Mouse (Mus musculus) limb, embryonic 13.5 days (tissue): ENCODE results near the gene Rgs6. TPM values are rescaled to one million over a fixed set of nuclear protein-coding genes. Genes with fewer than 3 reads are reported as not detected.

Source experiments
- ATAC-seq: fragments of 200-750 bp; cut with Nextera tagmentation; 2 replicates; pipeline ENCODE4 v1.8.0; 2017; ENCODE audit warnings: low read depth, moderate number of reproducible peaks, moderate TSS enrichment; ENCODE audit not compliant: low FRiP score
- H3K27ac ChIP-seq: fragments of 300-500 bp; sonication (generic); 2 replicates; pipeline ENCODE4 v1.5.1; 2015; ENCODE audit warnings: inconsistent platforms, mild to moderate bottlenecking, moderate library complexity
- H3K27me3 ChIP-seq: fragments of 300-500 bp; sonication (generic); 2 replicates; pipeline ENCODE4 v1.6.1; 2015; ENCODE audit warnings: mild to moderate bottlenecking, inconsistent platforms
- H3K36me3 ChIP-seq: fragments of 300-500 bp; sonication (generic); 2 replicates; pipeline ENCODE4 v1.6.1; 2015; ENCODE audit warnings: inconsistent platforms, mild to moderate bottlenecking, moderate library complexity
- H3K4me1 ChIP-seq: fragments of 300-500 bp; sonication (generic); 2 replicates; pipeline ENCODE4 v1.6.1; 2015; ENCODE audit warnings: inconsistent platforms
- H3K4me2 ChIP-seq: fragments of 300-500 bp; sonication (generic); replicated peaks from 2 replicates; pipeline ENCODE4 v1.6.1; 2015; ENCODE audit warnings: inconsistent platforms, mild to moderate bottlenecking, moderate library complexity
- H3K4me3 ChIP-seq: fragments of 300-500 bp; sonication (generic); 2 replicates; pipeline ENCODE4 v1.5.1; 2015; ENCODE audit warnings: moderate library complexity, mild to moderate bottlenecking, inconsistent platforms
- H3K9ac ChIP-seq: fragments of 300-500 bp; sonication (generic); 2 replicates; pipeline ENCODE4 v1.6.1; 2015; ENCODE audit warnings: mild to moderate bottlenecking, inconsistent platforms
- H3K9me3 ChIP-seq: fragments of 300-500 bp; sonication (generic); 2 replicates; pipeline ENCODE4 v1.6.1; 2016; ENCODE audit warnings: inconsistent platforms
- WGBS: fragments of 180-500 bp; shearing (Covaris S2); methylation state at CpG from one replicate; pipeline ENCODE4 v1.1.7; 2015; 5-methylcytosine and 5-hydroxymethylcytosine counted together
- polyA plus RNA-seq: library from polyadenylated mRNA; unstranded; fragments of >200 nt; fragmentation: Nextera tagmentation; extraction: Ambion mirVana; gene quantifications from 2 replicates; pipeline ENCODE4 v1.2.1, GENCODE M21; 2015

Gene Rgs6
- polyA plus RNA-seq: 1.8 and 2.6 TPM in 2 replicates

DNA sequence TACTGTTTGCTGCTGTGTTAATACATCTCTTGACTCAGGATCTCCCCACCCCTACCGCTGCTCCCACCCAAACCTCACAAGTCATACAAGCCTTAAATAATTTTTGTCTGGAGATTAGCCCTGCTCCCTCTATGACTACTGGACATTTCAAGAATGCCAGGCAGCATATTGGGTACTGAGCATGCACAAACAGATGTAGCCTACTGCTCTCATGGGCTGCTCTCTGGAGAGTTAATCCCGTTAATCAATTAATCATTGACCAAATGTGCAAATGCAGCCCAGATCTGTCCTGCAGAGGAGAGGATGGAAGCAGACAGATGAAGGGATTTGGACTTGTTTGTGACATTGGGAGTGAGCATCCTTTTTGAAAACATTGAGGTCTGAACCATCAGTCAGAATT is at the start of gene Rgs6:
Gene Rgs6 (plus strand): TSS at position 276 of the 400 bp plus-strand sequence.
- Histone ChIP-seq H3K9me3 (0 out of 2 replicates have a peak, but pooled peaks cover 3% of the 10 kb centered on the region), H3K36me3 (no peaks in the 10 kb centered on the region), H3K4me3 (no peak within 1 kb of the TSS), H3K4me2 (no peak within 1 kb of the TSS), H3K27ac (no peak within 1 kb of the TSS), H3K27me3 (0 out of 2 replicates have a peak, but pooled peaks cover 2% of the 10 kb centered on the region), H3K4me1 (no peaks in the 10 kb centered on the region; the same call in 1 of the 2 replicates), H3K9ac (no peak within 1 kb of the TSS)
- no peak for ATAC-seq
- WGBS: 81% methylated on average over 2 of the region's 2 CpGs

DNA sequence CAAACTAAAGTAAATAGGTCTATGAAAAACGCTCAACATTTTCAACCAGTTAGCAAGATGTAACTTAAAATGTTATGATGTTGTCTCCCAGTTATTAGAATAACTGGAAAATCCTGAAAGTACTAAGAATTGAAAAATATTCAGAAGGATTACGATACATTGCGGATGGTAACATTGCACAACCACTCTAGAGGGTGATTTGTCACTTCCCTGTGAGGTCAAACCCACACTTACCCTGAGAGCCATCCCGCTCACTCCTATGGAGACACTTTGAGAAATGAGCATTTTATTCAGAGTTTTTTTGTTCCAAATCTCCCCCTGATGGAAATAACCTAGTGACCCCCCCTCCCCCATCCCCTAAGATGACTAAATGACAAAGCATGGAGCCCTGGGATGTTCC is 41.0 kb upstream of the Rgs6 start:
- no peak overlapping the region for H3K4me2 ChIP-seq
- WGBS: 91% methylated on average over 4 of the region's 4 CpGs
- no peak overlapping the region for H3K9ac ChIP-seq
- ATAC-seq: no peak
- H3K36me3 ChIP-seq: no peaks in the 10 kb centered on the region
- peaks cover 9% of the 10 kb centered on the region for H3K9me3 ChIP-seq
- H3K27ac ChIP-seq: no peak overlapping the region
- no peaks in the 10 kb centered on the region for H3K4me1 ChIP-seq
- no peak overlapping the region for H3K4me3 ChIP-seq
- H3K27me3 ChIP-seq: no peaks in the 10 kb centered on the region

DNA sequence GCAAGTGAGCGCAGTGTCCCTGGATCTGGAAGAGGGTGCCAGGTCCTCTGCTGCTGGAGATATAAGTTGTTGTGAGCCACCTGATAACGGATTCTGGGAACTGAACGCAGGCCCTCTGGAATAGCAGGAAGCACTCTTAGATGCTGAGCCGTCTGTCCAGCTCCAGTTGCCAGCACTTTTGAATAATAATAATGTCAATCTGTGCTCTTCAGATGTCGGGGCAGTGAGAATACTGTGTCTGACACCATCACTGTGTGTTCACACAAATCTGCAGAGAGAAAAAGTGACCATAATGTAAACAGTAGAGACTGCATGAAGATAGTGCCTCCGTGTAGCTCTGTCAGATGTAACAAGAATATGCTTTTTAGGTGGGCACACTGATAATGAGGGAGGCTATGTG is 38.9 kb upstream of the Rgs6 start:
- H3K4me1 ChIP-seq: no peaks in the 10 kb centered on the region
- no peak for ATAC-seq
- H3K4me3 ChIP-seq: no peak overlapping the region
- no peak overlapping the region for H3K4me2 ChIP-seq
- H3K27ac ChIP-seq: no peak overlapping the region
- H3K9ac ChIP-seq: no peak overlapping the region
- peaks cover 9% of the 10 kb centered on the region for H3K9me3 ChIP-seq
- no peaks in the 10 kb centered on the region for H3K27me3 ChIP-seq
- 86% methylated on average over 6 of the region's 6 CpGs for WGBS
- no peaks in the 10 kb centered on the region for H3K36me3 ChIP-seq

DNA sequence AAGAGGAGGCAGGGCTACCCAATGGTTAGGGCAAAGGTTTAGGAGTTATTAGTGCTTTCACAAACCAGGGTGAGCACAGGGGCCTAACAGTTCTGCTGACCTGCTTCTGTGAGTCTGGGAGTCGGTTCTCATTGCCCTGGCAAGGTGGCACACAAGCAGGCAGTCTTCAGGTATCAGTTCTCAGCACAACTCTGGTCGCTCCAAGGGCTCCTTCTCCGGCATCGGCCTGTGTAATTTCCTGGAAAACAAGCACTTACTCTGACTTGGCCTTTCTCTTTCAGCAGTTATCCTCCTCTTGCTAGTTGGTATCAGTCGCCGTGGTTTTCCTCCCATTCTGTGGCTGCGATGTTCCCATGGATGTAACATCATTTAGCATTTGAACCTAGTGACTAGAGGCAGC is 38.0 kb upstream of the Rgs6 start:
- no peak for ATAC-seq
- no peak overlapping the region for H3K4me2 ChIP-seq
- WGBS: 91% methylated on average over 7 of the region's 7 CpGs

DNA sequence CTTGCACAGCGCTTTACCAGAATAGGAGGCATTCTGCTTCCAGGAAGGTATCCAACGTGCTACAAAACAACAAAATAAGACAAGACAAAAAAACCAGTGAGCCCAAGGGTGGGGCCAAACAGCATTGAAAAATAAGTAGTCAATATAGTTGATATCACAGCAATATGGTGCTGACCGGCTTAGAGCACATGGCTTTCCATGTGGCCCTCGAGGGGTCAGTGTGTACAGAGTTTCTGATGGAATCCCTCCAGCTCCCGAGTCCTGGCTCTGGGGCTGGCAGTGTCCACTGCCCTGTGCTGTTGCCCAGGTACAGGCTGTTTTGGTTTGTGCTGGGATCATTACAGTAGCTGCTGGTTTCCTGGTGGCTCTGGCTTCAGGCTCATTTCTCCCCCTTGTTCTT is 35.7 kb upstream of the Rgs6 start:
- no peak overlapping the region for H3K27ac ChIP-seq
- 94% methylated on average over 5 of the region's 5 CpGs for WGBS
- H3K4me2 ChIP-seq: no peak overlapping the region

More for the DNA sequence above, 38.0 kb upstream of the Rgs6 start:
- no peaks in the 10 kb centered on the region for H3K4me1 ChIP-seq
- peaks cover 9% of the 10 kb centered on the region for H3K9me3 ChIP-seq
- no peaks in the 10 kb centered on the region for H3K27me3 ChIP-seq
- no peak overlapping the region for H3K27ac ChIP-seq
- no peak overlapping the region for H3K9ac ChIP-seq
- H3K4me3 ChIP-seq: no peak overlapping the region
- H3K36me3 ChIP-seq: no peaks in the 10 kb centered on the region

DNA sequence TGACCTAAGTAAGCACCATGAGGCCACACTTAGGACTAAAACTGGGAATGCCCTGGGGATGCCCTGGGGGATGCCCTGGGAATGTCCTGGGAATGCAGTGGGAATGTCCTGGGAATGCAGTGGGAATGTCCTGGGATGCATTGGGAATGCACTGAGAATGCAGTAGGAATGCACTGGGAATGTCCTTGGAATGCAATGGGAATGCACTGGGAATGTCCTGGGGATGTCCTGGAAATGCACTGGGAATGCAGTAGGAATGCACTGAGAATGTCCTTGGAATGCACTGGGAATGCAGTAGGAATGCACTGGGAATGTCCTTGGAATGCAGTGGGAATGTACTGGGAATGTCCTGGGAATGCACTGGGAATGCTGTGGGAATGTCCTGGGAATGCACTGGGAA is 25.2 kb upstream of the Rgs6 start:
- H3K4me2 ChIP-seq: no peak overlapping the region
- no peak overlapping the region for H3K4me3 ChIP-seq
- H3K4me1 ChIP-seq: no peaks in the 10 kb centered on the region
- no peaks in the 10 kb centered on the region for H3K27me3 ChIP-seq
- H3K9ac ChIP-seq: no peak overlapping the region
- no peaks in the 10 kb centered on the region for H3K9me3 ChIP-seq
- ATAC-seq: no peak
- H3K36me3 ChIP-seq: no peaks in the 10 kb centered on the region
- H3K27ac ChIP-seq: no peak overlapping the region

More for the DNA sequence above, 35.7 kb upstream of the Rgs6 start:
- no peak overlapping the region for H3K9ac ChIP-seq
- H3K36me3 ChIP-seq: no peaks in the 10 kb centered on the region
- peaks cover 9% of the 10 kb centered on the region for H3K9me3 ChIP-seq
- H3K27me3 ChIP-seq: no peaks in the 10 kb centered on the region
- no peak overlapping the region for H3K4me3 ChIP-seq
- H3K4me1 ChIP-seq: no peaks in the 10 kb centered on the region
- ATAC-seq: no peak

- Histone ChIP-seq H3K9me3 (no peaks in the 10 kb centered on the region), H3K9ac (no peak overlapping the region), H3K36me3 (no peaks in the 10 kb centered on the region), H3K4me1 (no peaks in the 10 kb centered on the region), H3K4me3 (no peak overlapping the region), H3K27me3 (no peaks in the 10 kb centered on the region), H3K27ac (no peak overlapping the region), H3K4me2 (no peak overlapping the region)
- no peak for ATAC-seq
- WGBS: 87% methylated on average over 1 of the region's 1 CpGs
Observed at GRCm38 (mm10) chr12:82568370-82568769, 19.7 kb upstream of the Rgs6 start.

- no peak for ATAC-seq
- 63% methylated on average over 1 of the region's 1 CpGs for WGBS
- no peak overlapping the region for H3K27ac ChIP-seq
Observed at GRCm38 (mm10) chr12:82572706-82573105, 15.4 kb upstream of the Rgs6 start.

GRCm38 (mm10) chr12:82586592-82586991 is 1.5 kb upstream of the Rgs6 start:
- no peak overlapping the region for H3K4me2 ChIP-seq
- 0 out of 2 replicates have a peak, but pooled peaks cover 2% of the 10 kb centered on the region for H3K27me3 ChIP-seq
- no peak overlapping the region for H3K27ac ChIP-seq
- H3K9me3 ChIP-seq: no peaks in the 10 kb centered on the region
- H3K4me3 ChIP-seq: no peak overlapping the region
- 57% methylated on average over 7 of the region's 7 CpGs for WGBS
- H3K9ac ChIP-seq: no peak overlapping the region
- H3K36me3 ChIP-seq: no peaks in the 10 kb centered on the region
- H3K4me1 ChIP-seq: no peaks in the 10 kb centered on the region; the same call in 1 of the 2 replicates
- ATAC-seq: no peak

More at GRCm38 (mm10) chr12:82572706-82573105, 15.4 kb upstream of the Rgs6 start:
- no peaks in the 10 kb centered on the region for H3K36me3 ChIP-seq
- H3K9ac ChIP-seq: no peak overlapping the region
- H3K4me2 ChIP-seq: no peak overlapping the region
- no peaks in the 10 kb centered on the region for H3K27me3 ChIP-seq
- no peak overlapping the region for H3K4me3 ChIP-seq
- H3K9me3 ChIP-seq: no peaks in the 10 kb centered on the region
- no peaks in the 10 kb centered on the region for H3K4me1 ChIP-seq

GRCm38 (mm10) chr12:82587348-82587895 is 670 bp upstream of the Rgs6 start:
- no peak overlapping the region for H3K4me2 ChIP-seq
- no peaks in the 10 kb centered on the region; the same call in 1 of the 2 replicates for H3K4me1 ChIP-seq
- WGBS: 22% methylated on average over 7 of the region's 7 CpGs
- H3K27me3 ChIP-seq: 0 out of 2 replicates have a peak, but pooled peaks cover 2% of the 10 kb centered on the region
- no peaks in the 10 kb centered on the region for H3K9me3 ChIP-seq
- ATAC-seq: no peak
- no peak overlapping the region for H3K9ac ChIP-seq
- H3K4me3 ChIP-seq: no peak overlapping the region
- no peaks in the 10 kb centered on the region for H3K36me3 ChIP-seq
- H3K27ac ChIP-seq: no peak overlapping the region

DNA sequence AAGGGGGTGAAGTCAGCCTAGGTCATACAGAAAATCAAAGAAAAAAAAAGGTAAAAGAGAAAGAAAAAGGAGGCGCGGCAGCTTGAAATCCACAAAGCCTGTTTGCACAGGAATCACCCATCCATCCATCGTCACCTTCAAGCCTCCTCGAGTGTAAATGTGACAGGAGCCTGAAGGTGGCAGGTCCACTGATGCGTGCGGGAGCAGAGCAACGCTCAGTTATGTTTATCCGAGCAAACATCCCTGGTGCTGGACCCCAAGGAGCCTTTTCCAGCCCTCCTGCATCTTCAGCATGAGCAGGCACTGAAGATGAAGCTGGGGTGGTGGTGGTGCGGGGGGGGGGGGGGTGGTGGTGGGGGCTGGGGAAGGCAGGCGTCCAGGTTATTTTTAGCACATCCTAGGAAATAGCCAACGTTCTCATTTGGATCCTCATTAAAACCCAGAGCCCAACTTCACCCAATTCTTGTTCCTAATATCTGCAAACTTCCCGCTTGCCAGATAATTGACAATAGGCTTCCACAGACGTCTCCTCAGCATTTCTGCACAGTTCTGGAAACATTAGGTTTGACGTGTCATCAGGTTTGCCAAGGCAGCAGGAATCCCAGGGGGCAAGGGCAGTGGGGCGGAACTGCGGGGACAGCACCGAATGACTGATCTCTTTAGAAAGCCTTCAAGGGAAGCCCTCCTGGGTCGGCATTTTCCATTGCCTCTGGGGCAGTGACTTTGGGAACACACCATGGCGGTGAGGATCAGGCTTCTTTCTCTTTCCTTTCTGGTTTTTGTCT is 946 bp downstream of the Rgs6 start:
- Histone ChIP-seq H3K9me3 (peaks cover 12% of the 10 kb centered on the region; the same call in 1 of the 2 replicates), H3K4me3 (no peak overlapping the region), H3K36me3 (no peaks in the 10 kb centered on the region), H3K27ac (no peak overlapping the region), H3K9ac (no peak overlapping the region), H3K4me2 (no peak overlapping the region), H3K27me3 (0 out of 2 replicates have a peak, but pooled peaks cover 2% of the 10 kb centered on the region), H3K4me1 (no peaks in the 10 kb centered on the region; the same call in 1 of the 2 replicates)
- WGBS: 42% methylated on average over 18 of the region's 19 CpGs
- no peak for ATAC-seq

DNA sequence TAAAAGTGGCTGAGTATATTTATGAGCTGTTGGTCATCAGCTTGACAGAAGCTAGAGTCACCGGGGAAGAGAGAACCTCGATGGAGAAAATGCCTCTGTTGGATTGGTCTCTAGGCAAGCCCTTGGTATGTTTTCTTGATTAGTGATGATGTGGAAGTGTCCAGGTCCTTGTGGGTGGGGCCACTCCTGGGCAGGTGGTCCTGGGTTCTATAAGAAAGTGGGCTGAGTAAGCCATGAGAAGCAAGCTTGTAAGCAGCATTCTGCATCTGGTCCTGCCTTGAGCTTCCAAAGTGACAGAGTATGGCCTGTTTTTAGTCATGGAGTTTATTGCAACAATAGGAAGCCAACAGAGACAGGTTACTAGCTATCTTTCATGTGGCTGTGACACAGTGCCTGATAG is 10.9 kb downstream of the Rgs6 start:
- no peaks in the 10 kb centered on the region; the same call in 1 of the 2 replicates for H3K9me3 ChIP-seq
- H3K4me1 ChIP-seq: peaks cover 11% of the 10 kb centered on the region; the same call in 1 of the 2 replicates
- no peak for ATAC-seq
- no peaks in the 10 kb centered on the region for H3K27me3 ChIP-seq
- H3K27ac ChIP-seq: no peak overlapping the region
- H3K36me3 ChIP-seq: no peaks in the 10 kb centered on the region
- WGBS: 78% methylated on average over 2 of the region's 2 CpGs
- H3K4me2 ChIP-seq: no peak overlapping the region
- no peak overlapping the region for H3K4me3 ChIP-seq
- H3K9ac ChIP-seq: no peak overlapping the region
